Mouse (Mus musculus) heart, adult 2 months (tissue): ENCODE measurements at regions not wholly inside any gene's neighbourhood (a gene's known extent, or its start where the extent isn't known, plus 50 kb on each side); places are given as distances from the start of the nearest gene placed in this dataset.

Source experiments
- DNase-seq, 2 experiments: peaks; one replicate each; pipeline ENCODE4 v3.0.0; 2021
- H3K27ac ChIP-seq: fragments of 200-600 bp; 2 replicates; pipeline ENCODE4 v1.8.1; 2022
- H3K27me3 ChIP-seq: fragments of 200-500 bp; 2 replicates; pipeline ENCODE4 v1.6.1; 2012; ENCODE audit warnings: mild to moderate bottlenecking, low read length, inconsistent platforms, mixed read lengths; ENCODE audit not compliant: control insufficient read depth, insufficient read depth
- H3K36me3 ChIP-seq: fragments of 200-500 bp; 2 replicates; pipeline ENCODE4 v1.6.1; 2012; ENCODE audit warnings: low read length, inconsistent platforms; ENCODE audit not compliant: control insufficient read depth, insufficient read depth
- H3K4me1 ChIP-seq: fragments of 200-500 bp; 2 replicates; pipeline ENCODE4 v1.6.1; 2011; ENCODE audit warnings: low read length; ENCODE audit not compliant: control insufficient read depth, insufficient read depth
- H3K4me3 ChIP-seq: fragments of 200-600 bp; 2 replicates; pipeline ENCODE4 v1.8.1; 2022
- H3K79me2 ChIP-seq: fragments of 200-500 bp; replicated peaks from 2 replicates; pipeline ENCODE4 v1.6.1; 2012; ENCODE audit warnings: mild to moderate bottlenecking, inconsistent platforms, low read length, moderate library complexity, mixed read lengths; ENCODE audit not compliant: control insufficient read depth, insufficient read depth
- H3K9ac ChIP-seq: fragments of 200-500 bp; 2 replicates; pipeline ENCODE4 v1.6.1; 2012; ENCODE audit warnings: low read depth, mild to moderate bottlenecking, control low read depth, inconsistent platforms, low read length, mixed read lengths
- CTCF ChIP-seq: fragments of 200-600 bp; IDR thresholded peaks from 2 replicates; pipeline ENCODE4 v1.8.1; 2022; ENCODE audit warnings: antibody characterized with exemption, mild to moderate bottlenecking, moderate library complexity
- EP300 ChIP-seq: fragments of 200-500 bp; IDR thresholded peaks from 2 replicates; pipeline ENCODE4 v1.6.1; 2011; ENCODE audit warnings: low read depth, low read length, control low read depth; ENCODE audit not compliant: insufficient read depth
- POLR2A ChIP-seq: fragments of 200-500 bp; IDR thresholded peaks from 2 replicates; pipeline ENCODE4 v1.6.1; 2011; ENCODE audit warnings: mild to moderate bottlenecking, low read depth, low read length, control low read depth; ENCODE audit not compliant: insufficient read depth
- WGBS: fragments of 180-500 bp; shearing (Covaris S2); methylation state at CpG from one replicate; pipeline ENCODE4 v1.1.7; 2018; 5-methylcytosine and 5-hydroxymethylcytosine counted together
- intact Hi-C: fragments of 180-260 bp; cut with DNase I; formaldehyde crosslinking; loops from one replicate; pipeline ENCODE4 v1.15.1; 2025

GRCm38 (mm10) chr7:64075696-64076313 is 77.8 kb upstream of the Trpm1 start:
- no peaks in the 10 kb centered on the region for H3K27me3 ChIP-seq
- H3K36me3 ChIP-seq: no peaks in the 10 kb centered on the region
- no peaks in the 10 kb centered on the region for H3K4me1 ChIP-seq
- H3K27ac ChIP-seq: no peak overlapping the region
- TF ChIP-seq EP300: no peak
- no peak for TF ChIP-seq CTCF
- TF ChIP-seq POLR2A: no peak
- no peaks in the 10 kb centered on the region for H3K79me2 ChIP-seq
- 94% methylated on average over 1 of the region's 1 CpGs for WGBS
- intact Hi-C loops: loop anchor here (2.0 kb wide), 2 partner anchors 135 to 221 kb away; no protein-coding TSS in a partner anchor
- peak; percentile 1 to 8 for DNase-seq
- H3K9ac ChIP-seq: no peak overlapping the region
- H3K4me3 ChIP-seq: no peak overlapping the region

- intact Hi-C loops: no loop called here
- Histone ChIP-seq H3K36me3 (no peaks in the 10 kb centered on the region), H3K27ac (no peak overlapping the region), H3K79me2 (no peaks in the 10 kb centered on the region), H3K27me3 (no peaks in the 10 kb centered on the region), H3K4me3 (no peak overlapping the region), H3K4me1 (no peaks in the 10 kb centered on the region), H3K9ac (no peak overlapping the region)
- WGBS: 93% methylated on average over 4 of the region's 4 CpGs
- peak; percentile 1 to 8 for DNase-seq
- TF ChIP-seq CTCF (no peak), POLR2A (no peak), EP300 (no peak)
These were observed 78.9 kb upstream of the Trpm1 start for GRCm38 (mm10) chr7:64074661-64075234.

GRCm38 (mm10) chr7:64074186-64074585 is 79.4 kb upstream of the Trpm1 start:
- peak in 1 of 2 experiments; percentile 12 for DNase-seq
- Histone ChIP-seq H3K4me3 (no peak overlapping the region), H3K4me1 (no peaks in the 10 kb centered on the region), H3K27ac (no peak overlapping the region), H3K36me3 (no peaks in the 10 kb centered on the region), H3K27me3 (no peaks in the 10 kb centered on the region), H3K9ac (no peak overlapping the region), H3K79me2 (no peaks in the 10 kb centered on the region)
- TF ChIP-seq CTCF (no peak), EP300 (no peak), POLR2A (no peak)
- 87% methylated on average over 4 of the region's 4 CpGs for WGBS
- intact Hi-C loops: no loop called here

- H3K27me3 ChIP-seq: no peaks in the 10 kb centered on the region
- no peak for TF ChIP-seq CTCF
- TF ChIP-seq POLR2A: no peak
- no peak for TF ChIP-seq EP300
- 89% methylated on average over 3 of the region's 3 CpGs for WGBS
- no peak overlapping the region for H3K4me3 ChIP-seq
- H3K4me1 ChIP-seq: no peaks in the 10 kb centered on the region
- DNase-seq: peak in 1 of 2 experiments; percentile 1
- intact Hi-C loops: no loop called here
- H3K9ac ChIP-seq: no peak overlapping the region
- no peaks in the 10 kb centered on the region for H3K79me2 ChIP-seq
- no peaks in the 10 kb centered on the region for H3K36me3 ChIP-seq
- no peak overlapping the region for H3K27ac ChIP-seq
These were observed 79.9 kb upstream of the Trpm1 start for GRCm38 (mm10) chr7:64073781-64074180.

DNA sequence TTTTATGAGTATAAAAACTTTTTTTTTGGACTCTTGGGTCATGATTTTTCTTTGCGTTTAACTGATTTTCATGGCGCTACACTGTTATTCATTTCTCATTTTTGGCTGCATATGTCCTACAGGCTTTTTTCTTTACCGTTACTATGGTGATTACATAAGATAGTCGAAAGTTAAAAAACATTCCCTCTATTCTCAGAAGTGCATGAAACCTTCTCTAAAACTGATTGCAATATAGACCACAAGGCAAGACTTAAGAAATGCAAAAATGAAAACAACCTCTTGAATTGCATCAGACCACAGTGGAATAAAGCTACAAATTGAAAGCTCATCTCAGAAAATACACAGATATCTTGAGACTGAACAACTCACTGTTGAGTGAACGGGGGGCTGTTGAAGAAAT is 82.7 kb upstream of the Trpm1 start:
- intact Hi-C loops: no loop called here
- TF ChIP-seq POLR2A (no peak), EP300 (no peak), CTCF (no peak)
- no peak overlapping the region for H3K9ac ChIP-seq

GRCm38 (mm10) chr7:64065529-64066247 is 87.9 kb upstream of the Trpm1 start:
- Histone ChIP-seq H3K79me2 (no peaks in the 10 kb centered on the region), H3K4me1 (peaks cover 6% of the 10 kb centered on the region), H3K36me3 (no peaks in the 10 kb centered on the region), H3K9ac (no peak overlapping the region), H3K27me3 (no peaks in the 10 kb centered on the region), H3K4me3 (no peak overlapping the region), H3K27ac (peak overlapping the region; percentile 54)
- WGBS: 59% methylated on average over 23 of the region's 23 CpGs
- DNase-seq: no peak
- TF ChIP-seq POLR2A (no peak), CTCF (no peak), EP300 (0 out of 2 replicates have a peak, but pooled peaks have one; percentile 65)
- intact Hi-C loops: loop anchor here (10.0 kb wide), 1 partner anchor 89 kb away; the partner anchor contains the start of gene Trpm1

More for the DNA sequence above, 82.7 kb upstream of the Trpm1 start:
- H3K36me3 ChIP-seq: no peaks in the 10 kb centered on the region
- no peaks in the 10 kb centered on the region for H3K79me2 ChIP-seq
- H3K27me3 ChIP-seq: no peaks in the 10 kb centered on the region
- no peaks in the 10 kb centered on the region for H3K4me1 ChIP-seq
- 82% methylated on average over 5 of the region's 5 CpGs for WGBS
- no peak overlapping the region for H3K27ac ChIP-seq
- H3K4me3 ChIP-seq: no peak overlapping the region
- DNase-seq: no peak
